Mouse (Mus musculus): ENCODE measurements at regions not wholly inside any gene's neighbourhood (a gene's known extent, or its start where the extent isn't known, plus 50 kb on each side); places are given as distances from the start of the nearest gene placed in this dataset.

GRCm38 (mm10) chr6:97730835-97731234 lies 76.0 kb upstream of the Mitf start:
- DNase-seq (ENCODE audit: extremely low read depth): no peak
- Histone ChIP-seq H3K4me1 (ENCODE audit: control insufficient read depth in 1 of 2, insufficient read depth in 2 of 2) (no peaks in the 10 kb centered on the region), H3K4me3 (replicated peaks in 1 of 3; ENCODE audit: low read depth in 2 of 3, low read length in 2 of 3, poor library complexity in 1 of 3) (no peak overlapping the region), H3K9ac (ENCODE audit: insufficient read depth, low read depth) (no peak overlapping the region), H3K4me2 (ENCODE audit: insufficient read depth, low read depth, poor library complexity, severe bottlenecking) (no peak overlapping the region), H3K79me2 (replicated peaks; ENCODE audit: control insufficient read depth, extremely low read depth, insufficient read depth, poor library complexity, severe bottlenecking) (no peaks in the 10 kb centered on the region), H3K27me3 (replicated peaks) (no peaks in the 10 kb centered on the region), H3K9me3 (replicated peaks; ENCODE audit: low read length) (no peaks in the 10 kb centered on the region), H3K36me3 (replicated peaks in 1 of 2; ENCODE audit: control insufficient read depth in 1 of 2, insufficient read depth in 1 of 2, low read length in 1 of 2) (no peaks in the 10 kb centered on the region), H3K27ac (ENCODE audit: insufficient read depth, low read depth) (no peak overlapping the region)
- dilution Hi-C loops (cut with MboI; ENCODE audit: extremely low pct_ligation_motif_present, extremely low pct_unique_long_range_greater_than_20kb, low sequenced_read_pairs) (no loop called here), in situ Hi-C loops (cut with MboI; ENCODE audit: low pct_ligation_motif_present, low pct_unique_long_range_greater_than_20kb, low sequenced_read_pairs) (loop anchor here (10.0 to 25.0 kb wide), 3 partner anchors 196 to 469 kb away; partner anchors contain the start of gene Lmod3)
- TF ChIP-seq CHD1 (IDR thresholded peaks at IDR 0.05; ENCODE audit: low read depth, low read length): no peak
- no peak for TF ChIP-seq EP300 (IDR thresholded peaks at IDR 0.05; ENCODE audit: low read length)
- TF ChIP-seq NRF1 (IDR thresholded peaks at IDR 0.05; ENCODE audit: low read depth, low read length): no peak
- no peak for TF ChIP-seq MAFK (IDR thresholded peaks at IDR 0.05; ENCODE audit: insufficient replicate concordance, low read length)
- TF ChIP-seq CHD2 (IDR thresholded peaks at IDR 0.05; ENCODE audit: low read length): no peak
- TF ChIP-seq RCOR1 (conservative IDR thresholded peaks at IDR 0.05; ENCODE audit: low read depth, low read length): no peak
- no peak for TF ChIP-seq SMC3 (IDR thresholded peaks at IDR 0.05; ENCODE audit: low read depth, low read length)
- no peak for TF ChIP-seq ETS1 (conservative IDR thresholded peaks at IDR 0.05; ENCODE audit: low read depth, low read length)
- TF ChIP-seq NELFE (IDR thresholded peaks at IDR 0.05; ENCODE audit: low read depth, low read length): no peak
- TF ChIP-seq IRF4 (IDR thresholded peaks at IDR 0.05; ENCODE audit: low read depth, low read length): no peak

- in situ Hi-C loops (cut with MboI; ENCODE audit: low pct_ligation_motif_present, low pct_unique_long_range_greater_than_20kb, low sequenced_read_pairs): no loop called here
- dilution Hi-C loops (cut with MboI; ENCODE audit: extremely low pct_ligation_motif_present, extremely low pct_unique_long_range_greater_than_20kb, low sequenced_read_pairs): no loop called here
- TF ChIP-seq MYC (IDR thresholded peaks at IDR 0.05; ENCODE audit: low read depth, low read length) (no peak), IRF4 (IDR thresholded peaks at IDR 0.05; ENCODE audit: low read depth, low read length) (no peak), NRF1 (IDR thresholded peaks at IDR 0.05; ENCODE audit: low read depth, low read length) (no peak), SIN3A (IDR thresholded peaks at IDR 0.05; ENCODE audit: low read length) (no peak), MAZ (IDR thresholded peaks at IDR 0.05; ENCODE audit: low read depth, low read length) (no peak), MEF2A (IDR thresholded peaks at IDR 0.05; ENCODE audit: borderline replicate concordance, low read depth, low read length) (no peak), USF2 (conservative IDR thresholded peaks at IDR 0.05; ENCODE audit: low read depth, low read length) (no peak), RCOR1 (conservative IDR thresholded peaks at IDR 0.05; ENCODE audit: low read depth, low read length) (no peak), E2F4 (IDR thresholded peaks at IDR 0.05; ENCODE audit: insufficient replicate concordance, low read depth, low read length) (no peak), ZC3H11A (IDR thresholded peaks at IDR 0.05; ENCODE audit: low read depth, low read length) (no peak), PAX5 (IDR thresholded peaks at IDR 0.05; ENCODE audit: low read length) (no peak), TCF12 (IDR thresholded peaks at IDR 0.05; ENCODE audit: low read depth, low read length) (no peak), GABPA (IDR thresholded peaks at IDR 0.05; ENCODE audit: insufficient replicate concordance, low read depth, low read length) (no peak), TBP (conservative IDR thresholded peaks at IDR 0.05; ENCODE audit: low read depth, low read length) (no peak), KAT2A (IDR thresholded peaks at IDR 0.05; ENCODE audit: insufficient replicate concordance, low read length) (no peak)
- no peaks in the 10 kb centered on the region for H3K4me1 ChIP-seq (ENCODE audit: control insufficient read depth in 1 of 2, insufficient read depth in 2 of 2)
- no peak overlapping the region for H3K4me3 ChIP-seq (replicated peaks in 1 of 3; ENCODE audit: low read depth in 2 of 3, low read length in 2 of 3, poor library complexity in 1 of 3)
- no peaks in the 10 kb centered on the region for H3K36me3 ChIP-seq (replicated peaks in 1 of 2; ENCODE audit: control insufficient read depth in 1 of 2, insufficient read depth in 1 of 2, low read length in 1 of 2)
- no peaks in the 10 kb centered on the region for H3K27me3 ChIP-seq (replicated peaks)
- no peak overlapping the region for H3K9ac ChIP-seq (ENCODE audit: insufficient read depth, low read depth)
- no peaks in the 10 kb centered on the region for H3K9me3 ChIP-seq (replicated peaks; ENCODE audit: low read length)
- H3K4me2 ChIP-seq (ENCODE audit: insufficient read depth, low read depth, poor library complexity, severe bottlenecking): no peak overlapping the region
- no peaks in the 10 kb centered on the region for H3K79me2 ChIP-seq (replicated peaks; ENCODE audit: control insufficient read depth, extremely low read depth, insufficient read depth, poor library complexity, severe bottlenecking)
- no peak for DNase-seq (ENCODE audit: extremely low read depth)
- no peak overlapping the region for H3K27ac ChIP-seq (ENCODE audit: insufficient read depth, low read depth)
Measured at GRCm38 (mm10) chr6:97718184-97718910, 88.5 kb upstream of the Mitf start.
